Mouse (Mus musculus): ENCODE measurements around the gene 1190002N15Rik.

1190002N15Rik gene

GRCm38 (mm10) chr9:94529987-94530386, 7.9 kb downstream of the 1190002N15Rik start:
- DNase-seq (ENCODE audit: low read depth, low spot score): no peak

- no peak for DNase-seq (ENCODE audit: low read depth, low spot score)
Measured at GRCm38 (mm10) chr9:94529146-94529746, 8.6 kb downstream of the 1190002N15Rik start.

GRCm38 (mm10) chr9:94526473-94526872, 11.4 kb downstream of the 1190002N15Rik start:
- DNase-seq (ENCODE audit: low read depth, low spot score): no peak

- DNase-seq (ENCODE audit: low read depth, low spot score): no peak
Measured at GRCm38 (mm10) chr9:94512246-94512645, 25.6 kb downstream of the 1190002N15Rik start.

GRCm38 (mm10) chr9:94511139-94511538, 26.7 kb downstream of the 1190002N15Rik start:
- DNase-seq (ENCODE audit: low read depth, low spot score): no peak

- DNase-seq (ENCODE audit: low read depth, low spot score): no peak
Measured at GRCm38 (mm10) chr9:94506980-94507379, 30.9 kb downstream of the 1190002N15Rik start.

GRCm38 (mm10) chr9:94491467-94491866, 46.4 kb downstream of the 1190002N15Rik start:
- DNase-seq (ENCODE audit: low read depth, low spot score): no peak

- DNase-seq (ENCODE audit: low read depth, low spot score): no peak
Measured at GRCm38 (mm10) chr9:94487976-94488375, 49.9 kb downstream of the 1190002N15Rik start.

GRCm38 (mm10) chr9:94483291-94483879, 54.5 kb downstream of the 1190002N15Rik start:
- no peak for DNase-seq (ENCODE audit: low read depth, low spot score)

GRCm38 (mm10) chr9:94482215-94482975, 55.5 kb downstream of the 1190002N15Rik start:
- no peak for DNase-seq (ENCODE audit: low read depth, low spot score)

- no peak for DNase-seq (ENCODE audit: low read depth, low spot score)
Measured at GRCm38 (mm10) chr9:94481057-94481456, 56.8 kb downstream of the 1190002N15Rik start.

- no peak for DNase-seq (ENCODE audit: low read depth, low spot score)
Measured at GRCm38 (mm10) chr9:94479382-94479781, 58.5 kb downstream of the 1190002N15Rik start.

GRCm38 (mm10) chr9:94478954-94479353, 58.9 kb downstream of the 1190002N15Rik start:
- no peak for DNase-seq (ENCODE audit: low read depth, low spot score)

- DNase-seq (ENCODE audit: low read depth, low spot score): no peak
Measured at GRCm38 (mm10) chr9:94475973-94476372, 61.9 kb downstream of the 1190002N15Rik start.

GRCm38 (mm10) chr9:94473898-94474297, 64.0 kb downstream of the 1190002N15Rik start:
- no peak for DNase-seq (ENCODE audit: low read depth, low spot score)

GRCm38 (mm10) chr9:94472963-94473582, 64.8 kb downstream of the 1190002N15Rik start:
- no peak for DNase-seq (ENCODE audit: low read depth, low spot score)

GRCm38 (mm10) chr9:94471485-94471884, 66.4 kb downstream of the 1190002N15Rik start:
- no peak for DNase-seq (ENCODE audit: low read depth, low spot score)
